In genomic region chr8:108712001-108712411, GRCm38 (mm10) we compare ENCODE assay signal across 8 mouse cellular contexts.
DNase-seq lines count a peak whose midpoint lies in the region; ATAC-seq lines count a peak whose summit lies in the region.

No protein-coding gene starts in this region.

- H3K27ac ChIP-seq in kidney, embryonic 14.5 days (ENCODE audit: low read depth, low read length) = peak overlapping the region; percentile 56; the same call in 1 of the 2 replicates
- peak overlapping the region; percentile 92 for H3K27ac ChIP-seq in embryonic facial prominence, embryonic 15.5 days (replicated peaks)
- H3K27ac ChIP-seq in hindbrain, embryonic 16.5 days (ENCODE audit: low read depth, low read length) = peak overlapping the region; percentile 77
- H3K27ac ChIP-seq in midbrain, embryonic 15.5 days = peak overlapping the region; percentile 100

- no peak for DNase-seq in kidney, postnatal 10 days
- no peak for DNase-seq in ovary, postnatal 14 days (ENCODE audit: low spot score)
- no peak for DNase-seq in left cerebral cortex, postnatal 36 days (ENCODE audit: low spot score in 2 of 2)

- no peaks in the 10 kb centered on the region for H3K9me3 ChIP-seq in kidney, embryonic 14.5 days (ENCODE audit: control insufficient read depth, low read length)
- H3K9me3 ChIP-seq in embryonic facial prominence, embryonic 15.5 days (replicated peaks) = no peaks in the 10 kb centered on the region
- no peaks in the 10 kb centered on the region for H3K9me3 ChIP-seq in hindbrain, embryonic 16.5 days (ENCODE audit: control insufficient read depth, low read length)
- no peaks in the 10 kb centered on the region for H3K9me3 ChIP-seq in midbrain, embryonic 15.5 days

- no peaks in the 10 kb centered on the region for H3K27me3 ChIP-seq in kidney, embryonic 14.5 days (ENCODE audit: control insufficient read depth, insufficient read depth, low read length)
- no peaks in the 10 kb centered on the region for H3K27me3 ChIP-seq in embryonic facial prominence, embryonic 15.5 days
- H3K27me3 ChIP-seq in hindbrain, embryonic 16.5 days (replicated peaks; ENCODE audit: control insufficient read depth, insufficient read depth, low read length) = peaks cover 8% of the 10 kb centered on the region
- no peaks in the 10 kb centered on the region for H3K27me3 ChIP-seq in midbrain, embryonic 15.5 days (replicated peaks)

- intact Hi-C loops in left cerebral cortex, postnatal 36 days (cut with DNase I) = no loop called here

- peak overlapping the region; percentile 24; the same call in 1 of the 2 replicates for H3K4me2 ChIP-seq in kidney, embryonic 14.5 days (replicated peaks; ENCODE audit: low read depth, low read length)
- H3K4me2 ChIP-seq in embryonic facial prominence, embryonic 15.5 days (replicated peaks) = peak overlapping the region; percentile 91
- H3K4me2 ChIP-seq in hindbrain, embryonic 16.5 days (ENCODE audit: low read length) = peak overlapping the region; percentile 79
- peak overlapping the region; percentile 91 for H3K4me2 ChIP-seq in midbrain, embryonic 15.5 days

- H3K9ac ChIP-seq in kidney, embryonic 14.5 days (ENCODE audit: low read depth, low read length) = peak overlapping the region; percentile 42; the same call in 1 of the 2 replicates
- H3K9ac ChIP-seq in embryonic facial prominence, embryonic 15.5 days = no peak overlapping the region
- peak overlapping the region; percentile 55 for H3K9ac ChIP-seq in hindbrain, embryonic 16.5 days (ENCODE audit: low read depth, low read length)
- H3K9ac ChIP-seq in midbrain, embryonic 15.5 days = peak overlapping the region; percentile 79

- ATAC-seq in kidney, embryonic 14.5 days (ENCODE audit: low FRiP score, low TSS enrichment) = no peak
- no peak for ATAC-seq in embryonic facial prominence, embryonic 15.5 days (ENCODE audit: insufficient number of reproducible peaks, low FRiP score, low TSS enrichment, low read depth)
- ATAC-seq in hindbrain, embryonic 16.5 days = no peak
- no peak for ATAC-seq in midbrain, embryonic 15.5 days (replicated peaks)
- ATAC-seq in activated CD4-positive, CD25-positive, alpha-beta regulatory T cell, adult 4 months = no peak

- no peak overlapping the region for H3K4me3 ChIP-seq in kidney, embryonic 14.5 days (ENCODE audit: low read length)
- no peak overlapping the region for H3K4me3 ChIP-seq in embryonic facial prominence, embryonic 15.5 days (replicated peaks)
- H3K4me3 ChIP-seq in hindbrain, embryonic 16.5 days (ENCODE audit: low read length) = no peak overlapping the region; the same call in 1 of the 2 replicates
- H3K4me3 ChIP-seq in midbrain, embryonic 15.5 days = peak overlapping the region; percentile 82

- H3K4me1 ChIP-seq in kidney, embryonic 14.5 days (ENCODE audit: control insufficient read depth, insufficient read depth, low read length) = peaks cover 75% of the 10 kb centered on the region
- peaks cover 70% of the 10 kb centered on the region for H3K4me1 ChIP-seq in embryonic facial prominence, embryonic 15.5 days
- H3K4me1 ChIP-seq in hindbrain, embryonic 16.5 days (ENCODE audit: control insufficient read depth, insufficient read depth, low read depth, low read length) = peaks cover 11% of the 10 kb centered on the region
- H3K4me1 ChIP-seq in midbrain, embryonic 15.5 days = peaks cover 76% of the 10 kb centered on the region

- H3K36me3 ChIP-seq in kidney, embryonic 14.5 days (ENCODE audit: control insufficient read depth, insufficient read depth, low read length) = no peaks in the 10 kb centered on the region
- no peaks in the 10 kb centered on the region for H3K36me3 ChIP-seq in embryonic facial prominence, embryonic 15.5 days
- H3K36me3 ChIP-seq in hindbrain, embryonic 16.5 days (ENCODE audit: control insufficient read depth, insufficient read depth, low read length) = no peaks in the 10 kb centered on the region
- no peaks in the 10 kb centered on the region for H3K36me3 ChIP-seq in midbrain, embryonic 15.5 days (replicated peaks)

- WGBS in kidney, embryonic 14.5 days = 26% methylated on average over 14 of the region's 14 CpGs
- 23% methylated on average over 14 of the region's 14 CpGs for WGBS in embryonic facial prominence, embryonic 15.5 days
- WGBS in hindbrain, embryonic 16.5 days = 35% methylated on average over 14 of the region's 14 CpGs
- 19% methylated on average over 14 of the region's 14 CpGs for WGBS in midbrain, embryonic 15.5 days

Comparison
In these comparisons a context has a peak if more than half of its experiments do, and no peak if none do; other contexts are left out.
1. H3K4me2 ChIP-seq: peak in every context shown above with its lines; median percentile 91 in embryonic facial prominence, embryonic 15.5 days; 91 in midbrain, embryonic 15.5 days; 79 in hindbrain, embryonic 16.5 days; 24 in kidney, embryonic 14.5 days.